Mouse (Mus musculus): ENCODE measurements around the gene Brpf3.
"Not testable (repeated sequence)": the region's sequence is repeated elsewhere in the genome, so short reads cannot be mapped to it uniquely, and the experiment has no call there.

The Brpf3 gene

DNA sequence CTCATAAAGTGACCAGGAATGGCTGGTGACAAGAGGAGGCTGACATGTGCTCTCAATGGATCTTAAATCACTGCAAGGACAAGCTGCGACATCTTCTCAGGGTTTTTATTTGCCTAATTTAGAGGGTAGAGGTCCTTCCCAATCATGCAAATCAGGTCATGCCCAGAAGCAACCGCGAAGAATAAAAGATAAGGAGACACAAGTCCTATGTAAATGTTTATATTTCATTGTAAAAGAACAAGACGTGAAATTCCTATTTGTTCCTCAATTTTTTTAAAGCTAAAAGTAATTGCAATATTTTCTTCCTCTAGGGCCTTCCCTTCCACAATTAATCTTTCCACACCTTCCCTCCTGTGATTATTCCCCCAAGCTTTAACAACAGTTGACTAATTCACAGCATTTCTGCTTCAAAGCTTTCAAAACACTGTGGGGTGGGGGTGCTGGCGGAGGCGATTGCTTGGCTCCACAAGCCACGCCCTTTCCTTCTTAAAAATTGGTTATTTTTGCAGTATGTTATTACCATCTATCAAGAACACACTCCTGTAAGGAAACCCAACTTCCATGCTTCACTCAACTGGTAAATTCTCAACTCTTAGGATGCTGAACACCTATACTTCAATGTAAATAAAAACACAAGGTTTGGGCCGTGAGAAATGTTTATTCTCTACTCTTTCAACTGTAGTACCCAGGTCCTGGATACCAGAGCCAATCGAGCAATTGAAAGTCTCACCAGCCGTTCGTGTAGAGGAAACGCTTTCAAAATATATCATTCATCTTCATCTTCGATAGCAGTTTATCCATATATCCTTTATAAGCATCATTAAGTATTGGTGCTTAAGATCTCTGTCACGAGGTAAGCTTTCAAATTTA is 1.4 kb upstream of the Brpf3 start:
- DNase-seq (ENCODE audit: low spot score): peak; percentile 11

DNA sequence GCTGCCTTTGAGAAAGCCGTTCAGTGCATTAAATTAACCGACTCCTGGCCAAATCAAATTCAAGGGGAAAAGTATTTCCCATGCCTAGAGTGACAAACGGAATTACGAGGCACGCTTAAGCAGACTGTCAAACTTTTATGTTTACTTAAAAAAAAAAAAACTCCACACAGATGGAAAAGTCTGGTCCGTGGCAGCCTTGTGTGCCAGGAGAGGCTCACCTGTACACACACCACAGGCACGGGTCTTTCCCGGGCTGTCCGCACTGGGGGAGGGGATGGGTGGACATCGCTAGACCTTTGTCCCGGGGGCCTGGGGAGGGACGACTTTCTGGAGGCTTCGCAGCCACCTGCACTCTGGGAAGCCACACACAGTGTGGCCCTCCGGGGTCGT is 614 bp upstream of the Brpf3 start:
- no peak for DNase-seq (ENCODE audit: low spot score)

DNA sequence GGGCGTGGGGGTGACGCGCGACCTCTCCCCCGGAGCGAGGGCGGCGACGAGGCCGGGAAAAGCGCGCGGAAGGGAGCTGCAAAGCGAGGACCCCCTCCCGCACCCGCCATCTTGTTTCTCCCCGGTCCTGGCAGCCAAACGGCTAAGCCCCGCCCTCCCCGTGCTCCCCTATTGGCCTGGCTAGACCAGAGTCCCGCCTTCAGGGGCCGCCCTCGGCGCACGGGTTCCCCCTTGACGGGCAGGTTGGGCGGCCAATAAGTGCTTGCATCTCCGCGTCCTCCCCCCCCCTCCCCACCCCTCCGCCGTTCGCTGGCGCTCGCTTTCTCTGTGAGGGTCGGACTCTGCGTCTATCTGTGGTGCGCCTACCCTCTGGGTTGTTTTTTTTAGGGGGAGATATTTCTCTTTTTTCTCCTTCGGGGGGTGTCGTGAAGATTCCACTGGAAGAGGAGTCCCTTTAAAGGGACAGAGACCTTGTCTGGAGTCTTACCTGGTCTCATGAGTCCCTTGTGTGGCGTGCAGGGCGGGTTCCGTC is 650 bp downstream of the Brpf3 start:
- peak; percentile 98 for DNase-seq (ENCODE audit: low spot score)

DNA sequence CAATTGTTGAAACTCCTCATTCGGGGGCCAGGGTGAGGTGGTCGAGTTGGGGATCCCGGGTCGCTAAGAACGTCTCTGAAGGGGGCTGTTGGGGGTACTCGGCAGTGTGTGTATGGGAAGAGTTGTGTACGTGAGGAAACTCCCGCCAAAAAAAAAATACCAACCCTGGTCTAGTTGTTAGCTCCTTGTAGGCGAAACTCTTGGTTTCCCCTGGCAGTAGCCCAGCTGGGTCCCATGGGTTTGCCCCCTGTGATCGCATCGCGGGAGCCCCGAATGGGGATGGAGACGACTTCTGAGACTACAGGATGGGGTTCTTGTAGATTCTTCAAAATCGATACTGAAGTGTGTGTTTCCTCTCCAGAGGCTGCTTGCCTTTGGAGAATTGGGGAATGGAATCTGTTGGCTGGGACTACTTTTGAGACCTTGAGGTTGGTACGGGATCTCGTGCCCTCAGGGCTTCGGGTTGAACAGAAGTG is 1.2 kb downstream of the Brpf3 start:
- peak; percentile 26 for DNase-seq (ENCODE audit: low spot score)

DNA sequence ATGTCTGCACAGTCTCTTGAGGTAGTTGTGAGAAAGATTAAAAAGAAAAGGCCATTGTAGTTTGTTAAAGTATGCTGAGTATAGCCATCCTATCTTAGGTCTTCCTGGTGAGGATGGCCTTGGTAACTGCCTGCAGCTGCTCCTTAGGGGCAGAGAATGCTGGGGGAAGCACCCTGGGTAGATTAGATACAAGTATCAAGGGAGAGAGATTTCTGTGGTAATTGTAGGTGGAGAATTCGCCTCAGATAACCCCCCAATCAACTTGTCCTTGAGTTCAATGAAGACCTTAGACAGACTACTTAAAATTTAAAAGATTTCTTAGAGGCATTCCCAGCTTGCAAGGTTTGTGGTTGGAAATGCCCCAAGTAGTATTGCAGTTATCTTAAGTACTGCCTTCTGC is 2.4 kb downstream of the Brpf3 start:
- no peak for DNase-seq (ENCODE audit: low spot score)

DNA sequence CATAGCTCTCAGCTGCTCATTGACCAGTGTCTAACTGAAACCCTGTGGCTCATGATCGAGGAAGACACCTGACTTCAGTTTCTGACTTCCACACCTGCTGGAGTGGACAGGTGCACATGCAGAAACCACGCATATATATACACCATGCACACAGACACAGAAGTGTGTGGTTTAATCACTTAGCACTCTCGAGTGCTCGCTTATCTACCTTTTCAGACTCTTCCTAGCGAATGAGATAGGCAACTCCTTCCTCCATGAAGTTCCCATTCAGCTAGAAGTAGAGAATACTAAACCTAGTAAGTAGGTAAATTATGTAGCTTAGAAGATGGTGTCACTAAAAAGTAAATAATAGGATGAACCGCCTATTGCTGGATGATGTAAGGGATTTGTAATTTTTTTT is 4.1 kb downstream of the Brpf3 start:
- no peak for DNase-seq (ENCODE audit: low spot score)

DNA sequence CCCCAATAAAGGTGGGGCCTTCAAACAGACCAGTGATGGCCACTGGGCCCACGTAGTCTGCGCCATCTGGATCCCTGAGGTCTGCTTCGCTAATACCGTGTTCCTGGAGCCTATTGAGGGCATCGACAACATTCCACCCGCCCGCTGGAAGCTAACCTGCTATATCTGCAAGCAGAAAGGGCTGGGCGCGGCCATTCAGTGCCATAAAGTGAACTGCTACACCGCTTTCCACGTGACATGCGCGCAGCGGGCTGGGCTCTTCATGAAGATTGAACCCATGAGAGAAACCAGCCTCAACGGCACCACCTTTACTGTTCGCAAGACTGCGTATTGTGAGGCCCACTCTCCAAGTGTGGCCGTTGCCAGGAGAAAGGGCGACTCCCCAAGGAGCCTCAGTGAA is 5.9 kb downstream of the Brpf3 start:
- DNase-seq (ENCODE audit: low spot score): no peak

DNA sequence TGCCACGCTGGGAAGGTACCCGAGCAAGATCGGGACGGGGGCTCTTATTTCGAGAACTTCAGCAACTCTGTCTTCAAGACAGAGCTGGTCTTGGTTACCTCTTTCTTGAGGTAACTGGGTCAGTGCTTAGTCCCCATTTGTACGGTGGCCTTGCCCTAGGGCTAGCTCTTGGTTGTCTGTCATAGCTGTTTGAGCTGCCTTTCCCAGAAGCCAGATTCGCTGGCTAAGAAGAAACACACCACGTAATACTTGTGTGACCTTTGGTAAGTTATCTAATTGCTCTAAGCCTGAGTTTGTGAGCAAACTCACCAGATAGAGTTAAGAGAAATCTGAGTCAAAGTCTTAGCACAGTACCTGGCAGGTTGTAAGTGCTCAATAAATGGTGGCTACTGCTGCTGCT is 7.8 kb downstream of the Brpf3 start:
- no peak for DNase-seq (ENCODE audit: low spot score)

DNA sequence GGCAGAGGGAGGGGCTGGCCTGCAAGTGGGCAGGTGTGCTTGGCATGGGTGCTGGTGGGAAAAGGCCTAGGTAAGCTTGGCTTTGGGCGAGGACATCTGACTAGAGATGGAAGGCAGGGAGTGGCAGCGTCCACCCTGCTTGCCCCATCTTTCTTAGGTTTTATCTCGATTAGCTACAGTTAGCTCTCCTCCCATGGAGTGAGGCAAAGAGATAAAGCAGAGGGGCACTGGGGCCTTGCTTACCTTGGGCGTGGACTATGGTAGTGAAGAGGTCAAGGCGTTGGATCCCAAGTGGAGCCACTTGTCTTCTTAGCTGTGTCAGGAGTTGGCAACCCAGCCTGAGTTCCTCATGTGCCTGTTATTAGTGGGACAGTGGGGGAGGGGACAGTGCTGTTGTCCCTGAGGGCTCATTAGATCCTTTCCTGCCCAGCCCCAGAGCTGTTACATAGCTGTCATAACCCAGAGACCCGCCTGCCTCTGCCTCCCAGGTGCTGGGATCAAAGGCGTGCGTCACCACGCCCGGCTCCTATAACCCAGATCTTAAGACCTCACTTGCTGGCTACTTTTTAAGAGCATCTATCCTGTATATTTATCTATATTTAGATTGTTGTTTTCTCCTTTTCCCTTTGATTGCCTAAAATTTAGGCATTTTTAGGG is 8.4 kb downstream of the Brpf3 start:
- no peak for DNase-seq (ENCODE audit: low spot score)

DNA sequence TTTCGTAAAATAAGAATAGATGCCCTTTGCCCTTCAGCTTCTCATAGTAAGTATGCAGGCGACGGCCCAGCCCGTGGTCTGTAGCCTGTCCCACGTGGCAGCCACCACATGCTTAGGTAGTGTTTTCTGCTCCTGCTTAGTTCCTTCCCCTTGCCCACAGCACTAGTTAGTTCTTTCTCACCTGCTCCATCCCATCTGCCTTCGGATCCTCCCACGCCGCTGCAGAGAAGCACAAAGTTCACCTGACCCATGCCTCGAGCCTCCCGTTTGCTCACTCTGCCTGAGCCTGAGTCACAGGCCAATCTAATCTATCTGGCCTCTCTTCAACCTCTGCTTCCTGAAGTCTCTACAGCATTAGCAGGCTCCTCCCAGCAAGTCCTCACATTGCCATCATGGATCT is 11.5 kb downstream of the Brpf3 start:
- DNase-seq (ENCODE audit: low spot score): no peak

DNA sequence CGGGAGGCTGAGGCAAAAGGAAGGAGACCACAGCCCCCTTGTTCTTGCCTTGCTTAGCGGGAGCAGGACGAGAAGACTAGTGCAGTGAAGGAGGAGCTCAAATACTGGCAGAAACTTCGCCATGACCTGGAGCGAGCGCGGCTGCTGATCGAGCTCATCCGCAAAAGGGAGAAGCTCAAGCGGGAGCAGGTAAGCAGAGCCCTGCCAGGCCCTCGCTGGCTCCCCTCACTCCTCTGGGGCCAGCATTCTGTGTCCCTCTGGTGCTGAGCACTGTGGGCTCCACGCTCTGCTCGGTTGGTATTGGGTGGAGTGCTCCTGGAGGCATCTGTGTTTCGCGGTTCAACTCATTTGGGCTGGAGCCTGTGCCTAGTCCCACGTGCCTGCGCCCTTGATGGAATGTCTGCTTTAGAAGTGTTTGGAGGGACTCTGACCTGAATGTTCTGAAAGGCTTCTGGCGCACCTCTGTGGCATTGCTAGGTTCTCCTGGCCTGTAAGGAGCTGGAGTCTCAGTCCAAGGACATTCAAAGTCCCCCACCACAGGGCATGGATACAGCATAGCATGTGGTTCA is 13.7 kb downstream of the Brpf3 start:
- DNase-seq (ENCODE audit: low spot score): no peak

DNA sequence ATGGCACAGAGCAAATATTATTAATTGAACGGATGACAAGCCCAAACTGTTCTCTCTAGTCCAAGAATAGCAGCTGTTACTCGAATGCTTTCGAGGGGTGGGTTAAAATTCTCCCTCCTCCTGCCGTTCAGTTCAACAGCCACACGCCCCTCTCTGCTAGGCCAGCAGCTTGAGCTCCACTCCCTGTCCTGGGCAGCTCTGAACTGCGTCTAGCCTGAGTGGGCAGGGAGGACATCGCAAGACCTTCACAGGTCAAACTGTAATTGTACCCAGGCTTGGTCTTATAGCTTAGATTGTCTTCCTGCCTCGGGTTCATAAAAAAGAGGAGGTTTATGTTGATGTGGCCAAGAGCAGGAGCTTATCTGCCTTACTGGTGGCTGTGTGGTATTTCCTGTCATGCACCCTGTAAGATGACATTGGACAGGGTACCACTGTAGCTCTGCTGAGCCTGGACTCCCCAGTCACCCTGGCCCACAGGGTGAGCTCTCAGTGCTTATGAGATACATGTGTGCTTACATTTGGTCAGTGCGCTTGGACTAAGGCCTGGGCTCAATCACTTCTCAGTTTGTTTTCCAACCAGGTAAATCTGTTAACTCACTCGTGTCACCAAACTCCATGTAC is 14.6 kb downstream of the Brpf3 start:
- no peak for DNase-seq (ENCODE audit: low spot score)

DNA sequence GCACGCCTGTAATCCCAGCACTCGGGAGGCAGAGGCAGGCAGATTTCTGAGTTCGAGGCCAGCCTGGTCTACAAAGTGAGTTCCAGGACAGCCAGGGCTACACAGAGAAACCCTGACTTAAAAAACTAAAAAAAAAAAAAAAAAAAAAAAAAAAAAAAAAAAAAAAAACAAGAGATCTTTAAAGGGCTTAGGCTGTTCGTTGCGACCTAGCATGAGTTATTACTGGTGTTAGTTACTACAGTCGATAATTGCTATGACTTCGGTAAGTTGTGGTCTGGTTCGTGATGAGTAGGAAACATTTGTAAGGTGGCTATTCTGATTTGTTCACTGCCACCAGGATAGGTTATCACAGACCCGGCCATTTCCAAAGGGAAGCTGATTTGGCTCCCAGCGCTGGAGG is 15.4 kb downstream of the Brpf3 start:
- not testable (repeated sequence) for DNase-seq (ENCODE audit: low spot score)

DNA sequence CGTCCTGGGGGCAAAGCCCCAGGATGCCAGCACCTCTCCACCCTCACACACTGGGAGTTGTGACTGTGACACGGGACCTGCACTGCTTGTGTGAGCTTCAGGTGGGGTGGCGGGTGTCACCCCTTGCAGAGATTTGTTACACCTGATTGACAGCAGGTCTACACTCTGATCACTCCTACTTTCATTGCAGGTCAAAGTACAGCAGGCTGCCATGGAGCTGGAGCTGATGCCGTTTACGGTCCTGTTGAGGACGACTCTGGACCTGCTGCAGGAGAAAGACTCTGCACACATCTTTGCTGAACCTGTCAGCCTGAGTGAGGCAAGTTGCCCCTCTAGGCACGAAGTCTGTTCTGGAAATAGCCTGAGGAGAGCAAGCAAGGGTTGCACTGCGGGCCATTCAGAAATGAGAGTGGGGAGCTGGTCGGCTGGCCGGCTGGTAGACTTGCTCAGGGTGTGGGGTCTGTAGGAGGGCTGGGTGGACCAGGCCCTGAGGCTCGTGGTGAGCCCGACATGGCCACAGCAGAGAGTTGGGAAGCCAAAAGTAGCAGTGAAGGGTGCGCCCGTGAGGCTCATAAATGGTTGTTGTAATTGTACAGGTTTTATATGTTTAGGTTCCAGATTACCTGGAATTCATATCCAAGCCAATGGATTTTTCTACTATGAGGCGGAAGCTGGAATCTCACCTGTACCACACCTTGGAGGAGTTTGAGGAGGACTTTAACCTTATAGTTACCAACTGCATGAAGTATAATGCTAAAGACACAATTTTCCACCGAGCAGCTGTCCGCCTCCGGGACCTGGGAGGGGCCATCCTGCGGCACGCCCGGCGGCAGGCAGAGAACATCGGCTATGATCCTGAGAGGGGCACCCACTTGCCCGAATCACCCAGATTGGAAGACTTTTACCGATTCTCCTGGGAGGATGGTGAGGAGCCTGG is 16.3 kb downstream of the Brpf3 start:
- DNase-seq (ENCODE audit: low spot score): no peak

DNA sequence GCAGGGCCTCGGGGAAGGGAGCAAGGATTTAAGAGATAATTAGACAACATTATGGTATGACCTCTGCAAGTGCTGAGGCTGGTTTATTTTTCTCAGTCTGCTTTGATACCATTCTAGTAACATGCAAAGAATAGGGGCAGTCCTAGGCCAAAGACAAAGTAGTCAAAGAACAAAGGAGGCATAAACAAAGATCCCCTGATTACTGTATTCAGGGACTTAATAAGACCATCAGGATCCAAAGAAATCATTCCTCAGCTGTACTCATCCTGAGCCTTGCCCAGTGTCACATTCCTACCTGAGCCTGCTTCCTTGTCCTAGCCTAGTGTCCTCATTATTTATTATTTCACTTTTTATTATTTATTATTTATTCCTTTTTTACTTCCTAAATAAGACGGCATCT is 19.3 kb downstream of the Brpf3 start:
- DNase-seq (ENCODE audit: low spot score): no peak

DNA sequence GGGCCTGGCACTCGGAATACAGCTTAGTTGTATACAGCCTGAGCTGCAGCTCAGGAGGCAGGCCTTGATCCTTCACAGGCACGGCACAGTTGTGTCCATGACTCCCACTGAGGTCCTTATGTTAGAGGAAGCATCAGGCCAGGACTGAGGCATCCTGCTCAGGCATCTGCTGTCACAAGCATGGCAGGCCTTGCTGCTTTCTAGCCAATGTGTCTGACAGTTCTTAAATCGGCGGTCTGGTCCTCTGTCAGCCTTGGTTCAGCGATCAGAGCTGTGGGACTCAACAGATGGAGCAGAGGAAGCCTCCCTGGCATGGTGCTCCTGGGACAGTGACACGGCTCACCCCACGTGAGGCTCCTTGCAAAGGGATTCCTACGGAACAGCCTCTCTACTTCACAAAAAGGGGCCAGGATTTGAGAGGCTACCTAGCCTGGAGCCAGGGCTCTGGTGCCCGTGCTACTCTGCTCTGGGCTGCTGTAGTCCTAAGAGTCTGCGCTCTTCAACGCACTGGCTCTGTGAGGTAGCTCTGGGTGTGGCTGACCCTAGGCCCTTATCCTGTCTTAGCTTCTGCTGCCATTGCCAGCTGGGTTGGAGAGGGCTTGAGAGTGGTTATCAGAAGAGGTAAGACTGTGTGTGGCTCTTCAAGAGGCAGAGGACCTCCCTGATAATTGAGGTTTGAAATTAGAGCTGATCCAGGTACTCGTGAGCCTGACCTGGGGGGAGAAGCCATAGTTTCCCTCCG is 22.3 kb downstream of the Brpf3 start:
- DNase-seq (ENCODE audit: low spot score): peak; percentile 26

DNA sequence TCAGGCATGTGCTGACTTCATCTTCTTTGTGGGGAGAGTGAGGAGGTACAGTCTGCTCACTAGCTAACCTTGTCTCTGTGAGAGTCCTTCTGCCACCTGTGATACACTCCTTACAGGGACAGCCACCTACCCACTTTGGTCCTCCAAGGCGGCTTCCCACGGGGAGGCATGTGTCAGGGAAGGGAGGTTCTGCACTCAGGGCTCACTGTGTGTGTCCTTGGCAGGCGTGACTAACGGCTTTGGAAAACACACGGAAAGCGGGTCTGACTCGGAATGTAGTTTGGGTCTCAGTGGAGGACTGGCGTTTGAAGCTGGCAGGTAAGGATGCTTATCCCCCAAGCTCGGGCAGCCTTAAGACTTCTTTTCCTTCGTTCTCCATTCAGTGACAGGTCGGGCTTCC is 22.9 kb downstream of the Brpf3 start:
- no peak for DNase-seq (ENCODE audit: low spot score)

DNA sequence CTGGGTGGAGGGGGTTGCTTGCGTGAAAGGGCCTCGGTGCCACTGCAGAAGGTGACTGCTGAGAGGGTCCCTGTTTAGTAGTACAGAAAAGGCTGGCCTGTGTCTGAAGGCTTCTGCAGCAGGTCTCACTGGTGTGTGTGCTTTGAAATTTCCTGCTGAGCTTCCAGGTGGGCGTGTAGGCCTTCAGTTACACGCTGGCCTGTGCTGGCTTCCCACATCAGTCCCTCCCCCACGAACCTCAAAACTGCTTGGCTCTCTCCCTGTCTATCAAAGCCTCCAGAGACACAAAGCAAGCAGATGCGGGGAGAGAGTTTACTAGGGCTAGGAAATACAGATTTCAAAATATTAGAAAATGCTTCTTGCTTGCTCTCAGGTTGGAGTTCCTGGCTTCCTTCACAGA is 24.0 kb downstream of the Brpf3 start:
- no peak for DNase-seq (ENCODE audit: low spot score)

DNA sequence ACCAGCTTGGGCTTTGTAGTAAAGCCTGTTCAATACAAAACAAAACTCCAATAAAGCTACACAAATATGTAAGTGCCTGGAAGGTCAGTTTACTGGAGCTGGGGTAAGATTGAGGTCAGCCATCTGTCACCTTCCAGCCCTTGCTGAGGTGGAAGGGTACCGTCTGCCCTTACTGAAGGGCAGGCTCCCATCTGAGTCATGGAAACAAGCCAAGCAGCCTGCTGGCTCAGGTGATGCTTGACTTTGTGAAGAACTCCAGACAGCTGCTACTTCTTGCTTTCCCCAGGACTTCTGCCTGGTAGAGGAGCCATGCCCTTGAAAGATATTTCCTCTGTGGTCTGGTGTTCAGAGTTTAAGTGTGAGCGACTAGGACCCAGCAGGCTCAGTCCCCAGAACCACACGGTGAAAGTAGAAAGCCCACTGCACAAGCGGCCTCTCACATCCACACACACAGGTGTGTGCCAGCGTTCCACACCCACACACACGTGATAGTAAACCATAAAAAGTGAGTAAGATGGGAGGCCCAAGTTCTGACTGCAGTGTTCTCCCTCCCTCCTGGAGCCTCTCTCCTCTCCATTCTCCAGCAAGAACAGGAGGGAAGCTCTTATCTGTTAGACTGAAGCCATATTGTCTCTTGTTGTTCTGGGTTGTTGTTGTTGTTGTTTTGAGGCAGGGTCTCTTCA is 24.6 kb downstream of the Brpf3 start:
- DNase-seq (ENCODE audit: low spot score): no peak

DNA sequence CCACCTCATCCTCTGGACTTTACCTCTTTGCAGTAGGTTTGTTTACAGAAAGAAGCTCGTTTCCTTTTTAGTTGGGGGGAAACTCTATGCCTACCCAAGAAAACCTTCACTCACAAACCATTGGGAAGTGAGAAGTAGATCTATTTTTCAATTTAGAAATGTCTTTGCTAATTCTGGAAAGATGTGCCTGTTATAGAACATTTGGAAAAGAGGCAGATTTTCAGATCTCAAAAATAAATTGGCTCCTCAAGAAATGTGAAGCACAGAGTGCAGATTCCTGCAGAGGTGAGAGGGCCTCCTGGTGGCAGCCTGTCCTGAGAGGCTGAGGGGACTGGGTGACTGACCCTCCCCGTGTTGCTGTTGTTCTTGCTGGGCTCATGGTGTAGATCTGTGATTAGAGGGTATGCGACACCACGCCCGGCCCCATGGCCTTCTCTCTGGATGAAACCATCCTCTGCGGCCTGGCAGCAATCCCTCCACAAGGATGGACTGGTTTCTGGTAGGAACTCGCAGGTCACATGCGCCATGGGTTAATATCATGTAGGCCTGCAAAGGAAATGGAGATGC is 26.9 kb downstream of the Brpf3 start:
- DNase-seq (ENCODE audit: low spot score): no peak
